Mouse (Mus musculus): ENCODE measurements around the gene Eva1c. TPM values are rescaled to one million over a fixed set of nuclear protein-coding genes. Genes with fewer than 3 reads are reported as not detected.

Eva1c gene
- polyA plus RNA-seq, 2 experiments from 2014 or later = not detected

- ATAC-seq = no peak
These were observed 478 bp upstream of the Eva1c start for GRCm38 (mm10) chr16:90826041-90826440.

GRCm38 (mm10) chr16:90827498-90827897 is 979 bp downstream of the Eva1c start:
- ATAC-seq = no peak

GRCm38 (mm10) chr16:90829136-90829535 is 2.6 kb downstream of the Eva1c start:
- no peak for ATAC-seq

DNA sequence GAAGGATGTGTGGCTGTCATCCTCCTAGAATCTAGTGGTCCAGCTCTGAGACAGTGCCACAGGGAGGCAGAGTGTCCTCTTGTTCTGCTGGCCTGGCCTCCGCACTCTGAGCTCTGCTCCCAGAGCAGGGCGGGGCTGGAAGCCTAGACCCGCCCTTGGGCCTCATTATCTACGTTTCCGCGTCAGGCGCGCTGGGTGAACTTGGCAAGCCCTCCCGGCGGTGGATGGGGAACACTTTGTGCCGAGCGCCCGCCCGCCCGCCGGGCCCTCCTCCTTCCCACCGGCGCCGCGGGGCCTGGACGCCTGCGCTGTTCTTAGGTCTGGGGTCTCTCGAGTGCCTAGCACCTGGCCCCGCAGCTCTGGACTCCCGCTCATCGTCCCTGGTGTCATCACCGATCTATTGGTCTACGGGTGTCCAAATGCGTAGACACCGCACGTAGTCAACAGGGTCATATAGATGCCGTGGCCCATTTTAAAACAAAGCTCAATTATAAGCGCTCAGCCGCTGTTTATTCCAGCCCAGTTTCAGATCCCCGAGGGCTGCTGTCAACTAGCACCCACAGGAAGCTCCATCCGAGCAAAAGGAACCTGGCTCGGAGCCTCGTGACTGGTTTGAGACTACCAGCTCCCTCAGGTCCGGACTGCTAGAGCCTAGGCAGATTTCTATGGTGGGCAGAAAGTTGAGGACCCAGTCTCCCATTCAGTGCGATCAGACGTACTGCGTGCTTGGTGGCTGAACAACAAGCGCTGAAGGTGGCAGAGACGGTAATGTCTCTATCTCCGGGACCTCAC is 3.6 kb downstream of the Eva1c start:
- peak; percentile 86 for ATAC-seq

GRCm38 (mm10) chr16:90830686-90831439 is 4.3 kb downstream of the Eva1c start:
- peak; percentile 11 for ATAC-seq

DNA sequence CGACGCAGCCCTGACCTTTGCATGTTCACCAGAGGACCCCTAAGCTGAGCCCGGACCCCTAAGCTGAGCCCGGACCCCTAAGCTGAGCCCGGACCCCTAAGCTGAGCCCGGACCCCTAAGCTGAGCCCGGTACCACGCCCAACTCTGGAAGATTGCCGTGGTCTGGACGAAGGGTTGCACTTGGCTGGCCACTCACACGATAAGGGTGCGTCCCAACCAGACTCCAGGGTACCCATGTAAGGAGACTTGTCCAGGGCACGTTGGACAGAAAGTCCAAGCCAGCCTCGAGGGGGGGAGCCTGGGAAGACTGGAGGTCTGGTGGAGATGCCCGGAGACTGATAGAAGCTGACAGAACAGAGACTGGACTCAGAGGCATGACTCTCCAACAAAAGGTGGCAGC is 5.2 kb downstream of the Eva1c start:
- no peak for ATAC-seq

GRCm38 (mm10) chr16:90832495-90832894 is 6.0 kb downstream of the Eva1c start:
- no peak for ATAC-seq

- ATAC-seq = no peak
These were observed 6.7 kb downstream of the Eva1c start for GRCm38 (mm10) chr16:90833041-90833791.

DNA sequence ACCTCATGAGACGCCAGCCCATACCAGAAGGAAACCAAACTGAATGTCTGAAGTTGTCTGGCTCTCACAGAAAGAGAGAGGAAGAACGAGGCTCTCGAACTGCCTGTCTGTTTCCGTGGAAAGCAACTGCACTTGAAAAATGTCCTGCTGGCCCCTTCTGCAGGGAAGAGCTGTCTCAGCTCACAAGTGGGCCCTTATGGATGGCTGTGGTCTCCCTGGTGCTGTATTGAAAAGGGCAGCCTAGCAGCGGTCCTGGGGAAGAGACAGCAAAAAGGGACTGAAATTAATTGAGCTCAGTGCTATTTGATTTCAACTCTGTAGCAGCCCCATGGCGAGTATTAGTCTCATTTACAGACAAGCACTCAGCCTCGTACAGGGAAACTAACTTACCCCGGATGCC is 10.9 kb downstream of the Eva1c start:
- no peak for ATAC-seq

GRCm38 (mm10) chr16:90842164-90842563 is 15.6 kb downstream of the Eva1c start:
- ATAC-seq = no peak

DNA sequence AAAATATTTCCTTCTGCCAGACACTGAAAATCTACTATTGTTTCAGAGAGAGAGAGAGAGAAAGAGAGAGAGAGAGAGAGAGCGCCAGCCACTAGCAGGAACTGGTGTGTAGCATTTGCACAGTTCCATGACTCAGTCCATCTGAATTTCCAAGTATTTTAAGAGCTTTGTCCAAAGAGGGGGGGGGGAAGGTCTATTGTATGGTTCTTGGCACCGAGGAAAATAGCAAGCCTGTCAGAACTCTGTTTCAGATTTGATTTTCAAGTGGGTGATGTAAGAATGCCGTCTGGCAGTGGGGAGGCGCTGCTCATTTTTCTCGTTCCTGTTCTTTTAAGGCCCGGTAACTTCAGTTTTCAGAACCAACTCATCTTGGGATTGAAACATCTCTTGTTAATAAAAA is 18.5 kb downstream of the Eva1c start:
- no peak for ATAC-seq

DNA sequence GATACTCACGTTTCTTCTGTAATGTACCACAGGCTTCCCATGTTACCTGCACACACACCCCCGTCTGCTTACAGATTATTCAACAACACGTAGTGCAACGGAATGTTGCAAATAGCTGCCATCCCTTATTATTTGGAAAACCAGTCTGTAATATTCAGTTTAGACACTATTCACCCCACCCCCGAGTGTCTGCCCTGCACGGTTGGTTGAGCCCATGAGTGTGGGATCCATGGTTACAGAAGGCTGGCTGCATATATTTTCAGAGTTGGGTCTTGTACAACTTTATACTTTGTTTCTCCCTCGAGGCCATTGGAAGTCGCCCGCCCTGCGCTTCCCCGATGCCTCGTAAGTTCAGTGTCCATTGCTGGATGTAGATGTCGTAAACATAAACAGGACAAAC is 19.1 kb downstream of the Eva1c start:
- ATAC-seq = no peak

- no peak for ATAC-seq
These were observed 22.2 kb downstream of the Eva1c start for GRCm38 (mm10) chr16:90848697-90849096.

GRCm38 (mm10) chr16:90849262-90849661 is 22.7 kb downstream of the Eva1c start:
- ATAC-seq = no peak

DNA sequence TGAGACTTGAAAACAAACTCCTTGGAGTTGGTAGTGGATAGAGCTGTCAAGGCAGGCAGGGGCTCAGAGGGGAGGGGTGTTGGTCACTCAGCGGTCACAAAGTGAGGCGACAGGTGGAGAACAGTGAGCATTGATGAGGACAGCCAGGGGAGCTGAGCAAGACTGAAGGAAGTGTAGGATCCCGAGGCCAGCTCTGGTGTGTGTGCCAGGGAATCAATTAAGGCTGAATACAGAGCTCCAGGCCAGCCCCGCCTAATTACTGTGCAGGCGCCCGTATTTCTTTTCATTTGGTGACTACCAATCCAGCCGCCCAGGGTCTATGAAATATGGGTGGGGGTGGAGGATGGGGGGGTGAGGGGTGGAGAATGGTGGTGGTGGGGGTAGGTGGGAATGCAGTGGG is 24.4 kb downstream of the Eva1c start:
- no peak for ATAC-seq

DNA sequence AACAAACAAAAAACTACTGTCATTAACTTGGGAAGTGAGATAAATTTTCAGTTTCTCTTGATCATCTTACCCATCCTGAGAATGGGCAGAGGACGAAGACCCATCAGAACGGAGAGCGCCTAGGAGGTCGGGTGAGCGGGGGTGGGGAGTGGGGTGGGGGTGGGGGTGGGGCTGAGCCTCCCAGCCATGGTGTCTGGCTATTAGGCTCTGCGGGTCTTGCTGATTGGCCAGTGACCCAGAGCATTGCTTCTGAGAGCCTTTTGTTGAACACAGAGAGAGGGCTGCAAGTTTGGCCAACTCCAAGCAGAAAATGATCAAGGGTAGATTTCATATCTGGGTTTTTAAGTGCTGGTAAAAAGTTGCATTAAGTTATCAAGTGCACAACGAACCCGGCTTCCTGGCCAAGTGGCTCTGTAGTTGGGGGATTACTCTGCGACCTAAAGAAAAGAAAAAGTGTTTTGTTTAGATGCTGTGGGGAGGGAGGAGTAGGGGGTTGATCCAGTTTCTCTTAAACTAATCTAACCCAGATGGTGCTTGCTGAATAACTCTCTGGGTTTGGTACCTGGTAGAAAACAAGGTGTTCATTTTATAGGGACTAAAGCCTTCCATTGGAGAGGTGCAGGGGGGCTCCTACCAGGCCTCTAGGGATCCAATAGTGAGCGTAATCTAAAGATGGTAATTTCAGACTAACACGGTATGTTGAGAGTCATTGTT is 25.3 kb downstream of the Eva1c start:
- ATAC-seq = no peak

DNA sequence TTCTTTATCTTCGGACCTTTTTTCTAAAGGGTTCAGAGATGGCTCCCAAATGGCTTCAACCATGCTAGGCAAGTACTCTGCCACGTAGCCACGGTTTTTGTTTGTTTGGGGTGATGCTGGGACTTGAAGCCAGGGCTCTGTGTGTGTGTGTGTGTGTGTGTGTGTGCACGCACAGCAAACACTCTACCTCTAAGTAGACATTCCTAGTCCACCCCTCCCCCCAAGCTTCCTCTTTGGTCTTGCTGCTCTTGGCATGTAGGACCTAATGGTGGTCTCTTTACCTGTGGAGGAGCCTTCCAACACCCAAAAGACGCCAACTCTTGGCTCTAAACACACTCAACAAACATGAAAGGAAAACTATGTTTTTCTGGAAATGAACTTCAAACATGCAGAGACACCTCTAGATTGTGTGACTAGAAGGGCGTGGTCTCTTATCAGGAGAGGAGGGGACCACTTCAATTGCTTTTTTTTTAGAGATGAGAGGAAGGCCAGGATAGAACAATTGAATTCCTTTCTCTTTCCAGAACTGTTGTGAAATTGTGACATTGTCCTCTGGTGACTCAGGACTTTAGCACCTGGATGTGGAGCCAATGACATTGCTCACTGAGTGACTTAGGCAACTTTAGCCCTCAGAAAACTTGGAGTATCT is 30.2 kb downstream of the Eva1c start:
- no peak for ATAC-seq

GRCm38 (mm10) chr16:90858206-90858605 is 31.7 kb downstream of the Eva1c start:
- ATAC-seq = no peak

DNA sequence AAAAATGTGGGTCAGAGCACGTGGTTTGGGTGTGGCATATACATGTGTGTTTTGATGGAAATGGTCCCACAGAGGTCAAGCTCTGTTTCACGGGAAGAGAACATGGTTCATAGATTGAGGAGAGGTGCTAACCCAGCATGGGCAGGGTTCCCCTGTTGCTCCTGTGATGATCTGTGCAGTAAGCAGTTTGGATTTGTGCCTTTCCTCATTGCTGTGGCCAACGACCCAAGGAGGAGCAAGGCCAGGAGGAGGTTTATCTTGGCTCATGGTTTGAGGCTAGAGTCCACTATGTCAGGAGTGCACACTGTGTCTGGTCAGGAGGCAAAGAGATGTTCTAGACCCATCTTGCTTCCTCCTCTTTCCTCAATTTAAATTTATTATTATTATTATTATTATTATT is 36.5 kb downstream of the Eva1c start:
- ATAC-seq = no peak

DNA sequence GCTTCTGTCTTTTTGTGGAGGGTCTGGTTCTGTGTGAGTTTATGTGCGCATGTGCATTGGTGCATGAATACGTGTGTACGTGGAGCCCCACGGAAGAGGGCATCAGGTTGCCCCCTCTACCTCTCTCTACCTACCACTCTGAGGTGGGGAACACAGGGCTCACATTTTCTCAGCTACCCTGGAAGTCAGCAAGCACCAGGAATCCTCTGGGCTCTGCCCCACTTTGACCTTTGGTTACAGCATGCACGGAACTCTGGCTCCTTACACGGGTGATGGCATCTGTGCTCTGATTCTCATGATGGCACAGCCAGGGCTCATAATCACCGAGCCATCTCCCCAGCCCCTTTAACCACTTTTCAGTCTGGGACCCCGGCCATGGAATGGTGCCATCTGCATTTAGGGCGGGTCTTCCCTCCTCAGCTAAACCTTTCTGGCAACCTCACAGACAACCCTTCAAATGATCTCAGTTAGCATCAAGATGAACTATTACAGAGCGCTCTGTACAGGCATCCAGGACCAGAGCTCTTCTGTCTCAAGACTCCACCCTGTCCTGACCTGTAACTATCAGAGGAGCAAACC is 37.0 kb downstream of the Eva1c start:
- no peak for ATAC-seq

DNA sequence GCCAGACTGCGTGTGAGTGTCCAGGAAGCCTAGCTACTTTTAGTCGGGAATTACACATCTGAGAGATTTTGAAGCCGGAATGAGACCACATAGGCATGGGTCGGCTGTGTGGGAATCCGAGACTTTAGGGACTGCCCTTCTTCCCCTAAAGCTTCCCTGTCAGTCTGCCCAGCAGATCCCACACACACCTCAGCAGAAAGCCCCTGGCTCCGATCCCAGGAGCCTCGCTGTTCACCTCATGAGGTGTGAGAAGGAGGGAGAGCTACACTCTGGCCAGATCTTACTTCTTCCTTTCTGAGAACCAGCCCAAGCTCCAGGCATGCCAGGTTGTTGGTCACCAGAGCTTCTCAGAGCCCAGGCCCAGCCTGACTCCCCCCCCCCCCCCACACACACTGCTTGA is 38.2 kb downstream of the Eva1c start:
- no peak for ATAC-seq

GRCm38 (mm10) chr16:90865652-90866051 is 39.1 kb downstream of the Eva1c start:
- no peak for ATAC-seq
